Mouse (Mus musculus): ENCODE measurements around the gene Adcy1. TPM values are rescaled to one million over a fixed set of nuclear protein-coding genes. Genes with fewer than 3 reads are reported as not detected.

Adcy1 gene
- total and polyA plus RNA-seq, 2 experiments from 2014 or later, result 14.9 to 182 TPM

GRCm38 (mm10) chr11:7047176-7047575 lies 16.1 kb upstream of the Adcy1 start:
- Histone ChIP-seq H3K4me2 (ENCODE audit: low read depth, low read length) (no peak overlapping the region), H3K9ac (replicated peaks; ENCODE audit: low read length) (no peak overlapping the region), H3K27me3 (ENCODE audit: insufficient read depth, low read length) (no peaks in the 10 kb centered on the region), H3K27ac (no peak overlapping the region), H3K4me1 (ENCODE audit: insufficient read depth, low read length) (no peaks in the 10 kb centered on the region), H3K36me3 (ENCODE audit: insufficient read depth, low read length) (no peaks in the 10 kb centered on the region), H3K4me3 (ENCODE audit: low read length) (no peak overlapping the region), H3K9me3 (ENCODE audit: low read length) (no peaks in the 10 kb centered on the region)
- ATAC-seq, result no peak
- no peak for TF ChIP-seq CTCF (IDR thresholded peaks at IDR 0.05; ENCODE audit: low read depth)
- WGBS, result 69% methylated on average over 2 of the region's 2 CpGs
- no peak for DNase-seq (ENCODE audit: low spot score)

GRCm38 (mm10) chr11:7047584-7047983 lies 15.7 kb upstream of the Adcy1 start:
- Histone ChIP-seq H3K4me3 (ENCODE audit: low read length) (no peak overlapping the region), H3K9me3 (ENCODE audit: low read length) (no peaks in the 10 kb centered on the region), H3K4me1 (ENCODE audit: insufficient read depth, low read length) (no peaks in the 10 kb centered on the region), H3K27ac (no peak overlapping the region), H3K36me3 (ENCODE audit: insufficient read depth, low read length) (no peaks in the 10 kb centered on the region), H3K27me3 (ENCODE audit: insufficient read depth, low read length) (no peaks in the 10 kb centered on the region), H3K4me2 (ENCODE audit: low read depth, low read length) (no peak overlapping the region), H3K9ac (replicated peaks; ENCODE audit: low read length) (no peak overlapping the region)
- no peak for DNase-seq (ENCODE audit: low spot score)
- TF ChIP-seq CTCF (IDR thresholded peaks at IDR 0.05; ENCODE audit: low read depth), result no peak
- ATAC-seq, result no peak

DNA sequence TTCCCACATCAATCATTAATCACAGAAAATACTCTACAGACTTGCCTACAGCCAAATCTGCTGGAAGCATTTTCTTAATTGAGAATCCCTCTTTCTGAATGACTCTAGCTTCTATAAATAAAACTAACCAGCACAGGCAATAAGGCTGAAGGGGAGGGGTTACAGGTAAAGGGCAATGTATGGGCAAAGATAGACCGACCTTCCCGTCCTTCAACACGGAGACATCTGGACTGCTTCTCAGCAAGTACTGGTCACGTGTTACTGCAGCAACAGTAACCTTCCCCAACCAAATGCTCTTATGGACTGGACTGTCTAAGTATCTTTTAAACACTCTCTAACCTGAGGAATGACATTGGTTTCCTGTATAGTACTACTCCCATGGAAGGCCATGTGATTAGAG lies 9.6 kb upstream of the Adcy1 start:
- Histone ChIP-seq H3K36me3 (ENCODE audit: insufficient read depth, low read length) (no peaks in the 10 kb centered on the region), H3K9ac (replicated peaks; ENCODE audit: low read length) (no peak overlapping the region), H3K4me3 (ENCODE audit: low read length) (no peak overlapping the region), H3K27ac (no peak overlapping the region), H3K9me3 (ENCODE audit: low read length) (no peaks in the 10 kb centered on the region), H3K27me3 (ENCODE audit: insufficient read depth, low read length) (no peaks in the 10 kb centered on the region), H3K4me1 (ENCODE audit: insufficient read depth, low read length) (peaks cover 12% of the 10 kb centered on the region), H3K4me2 (ENCODE audit: low read depth, low read length) (no peak overlapping the region)
- TF ChIP-seq CTCF (IDR thresholded peaks at IDR 0.05; ENCODE audit: low read depth), result no peak
- DNase-seq (ENCODE audit: low spot score), result no peak
- ATAC-seq, result no peak
- 92% methylated on average over 4 of the region's 4 CpGs for WGBS

- no peak for ATAC-seq
- no peaks in the 10 kb centered on the region for H3K27me3 ChIP-seq (ENCODE audit: insufficient read depth, low read length)
- H3K9ac ChIP-seq (replicated peaks; ENCODE audit: low read length), result no peak overlapping the region
- no peak overlapping the region for H3K4me2 ChIP-seq (ENCODE audit: low read depth, low read length)
- H3K4me1 ChIP-seq (ENCODE audit: insufficient read depth, low read length), result peaks cover 12% of the 10 kb centered on the region
- TF ChIP-seq CTCF (IDR thresholded peaks at IDR 0.05; ENCODE audit: low read depth), result no peak
- no peak overlapping the region for H3K27ac ChIP-seq
- 85% methylated on average over 6 of the region's 6 CpGs for WGBS
- no peaks in the 10 kb centered on the region for H3K36me3 ChIP-seq (ENCODE audit: insufficient read depth, low read length)
- no peaks in the 10 kb centered on the region for H3K9me3 ChIP-seq (ENCODE audit: low read length)
- no peak for DNase-seq (ENCODE audit: low spot score)
- no peak overlapping the region for H3K4me3 ChIP-seq (ENCODE audit: low read length)
These were observed 8.5 kb upstream of the Adcy1 start for GRCm38 (mm10) chr11:7054662-7055265.

- Histone ChIP-seq H3K27ac (peak overlapping the region; percentile 64; the same call in 1 of the 2 replicates), H3K36me3 (ENCODE audit: insufficient read depth, low read length) (no peaks in the 10 kb centered on the region), H3K27me3 (ENCODE audit: insufficient read depth, low read length) (no peaks in the 10 kb centered on the region), H3K9ac (replicated peaks; ENCODE audit: low read length) (no peak overlapping the region), H3K4me3 (ENCODE audit: low read length) (no peak overlapping the region), H3K4me2 (ENCODE audit: low read depth, low read length) (peak overlapping the region; percentile 40), H3K9me3 (ENCODE audit: low read length) (no peaks in the 10 kb centered on the region), H3K4me1 (ENCODE audit: insufficient read depth, low read length) (peaks cover 12% of the 10 kb centered on the region)
- DNase-seq (ENCODE audit: low spot score), result peak; percentile 70
- WGBS, result 9% methylated on average over 13 of the region's 14 CpGs
- peak; percentile 82 for ATAC-seq
- TF ChIP-seq CTCF (IDR thresholded peaks at IDR 0.05; ENCODE audit: low read depth), result no peak
These were observed 7.8 kb upstream of the Adcy1 start for GRCm38 (mm10) chr11:7055455-7056017.

DNA sequence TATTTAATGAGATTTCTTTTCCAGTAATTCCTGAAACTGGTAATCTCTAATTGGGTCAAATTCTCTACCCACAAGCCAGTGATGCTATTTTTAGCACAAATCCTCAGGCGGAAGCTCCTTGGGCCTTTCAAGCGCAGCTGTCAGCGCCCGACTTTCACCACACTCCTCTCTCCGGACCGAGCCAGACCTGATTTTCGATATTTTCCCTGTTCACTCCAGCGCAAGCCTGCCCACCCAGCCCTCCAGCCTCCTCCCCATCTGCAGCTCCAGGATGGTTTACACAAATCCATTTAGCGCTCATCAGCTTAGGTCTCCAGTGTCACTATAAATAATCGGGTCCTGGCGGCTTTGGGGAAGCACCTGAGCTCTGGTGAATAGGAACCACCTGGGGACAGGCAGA lies 7.2 kb upstream of the Adcy1 start:
- Histone ChIP-seq H3K9ac (replicated peaks; ENCODE audit: low read length) (no peak overlapping the region; the same call in 1 of the 2 replicates), H3K4me1 (ENCODE audit: insufficient read depth, low read length) (peaks cover 12% of the 10 kb centered on the region), H3K27ac (peak overlapping the region; percentile 64), H3K4me2 (ENCODE audit: low read depth, low read length) (peak overlapping the region; percentile 40), H3K9me3 (ENCODE audit: low read length) (no peaks in the 10 kb centered on the region), H3K4me3 (ENCODE audit: low read length) (no peak overlapping the region), H3K27me3 (ENCODE audit: insufficient read depth, low read length) (no peaks in the 10 kb centered on the region), H3K36me3 (ENCODE audit: insufficient read depth, low read length) (no peaks in the 10 kb centered on the region)
- peak; percentile 73 for DNase-seq (ENCODE audit: low spot score)
- 11% methylated on average over 11 of the region's 11 CpGs for WGBS
- peak; percentile 66 for ATAC-seq
- TF ChIP-seq CTCF (IDR thresholded peaks at IDR 0.05; ENCODE audit: low read depth), result no peak

GRCm38 (mm10) chr11:7057781-7058180 lies 5.5 kb upstream of the Adcy1 start:
- no peak overlapping the region for H3K4me2 ChIP-seq (ENCODE audit: low read depth, low read length)
- H3K4me1 ChIP-seq (ENCODE audit: insufficient read depth, low read length), result peaks cover 14% of the 10 kb centered on the region
- no peaks in the 10 kb centered on the region for H3K36me3 ChIP-seq (ENCODE audit: insufficient read depth, low read length)
- H3K9me3 ChIP-seq (ENCODE audit: low read length), result no peaks in the 10 kb centered on the region
- H3K27me3 ChIP-seq (ENCODE audit: insufficient read depth, low read length), result no peaks in the 10 kb centered on the region
- no peak overlapping the region for H3K27ac ChIP-seq
- ATAC-seq (no peak), DNase-seq (ENCODE audit: low spot score) (no peak)
- no peak overlapping the region for H3K4me3 ChIP-seq (ENCODE audit: low read length)
- WGBS, result 83% methylated on average over 7 of the region's 7 CpGs
- no peak for TF ChIP-seq CTCF (IDR thresholded peaks at IDR 0.05; ENCODE audit: low read depth)
- no peak overlapping the region for H3K9ac ChIP-seq (replicated peaks; ENCODE audit: low read length)

Measured in hindbrain, postnatal 0 days (tissue).